Mouse (Mus musculus) spleen, adult 18-20 months (tissue): ENCODE measurements around the gene Zfp12.

ENCODE experiments used
- DNase-seq, 2 experiments: peaks; one replicate each; pipeline ENCODE4 v3.0.0; 2022; ENCODE audit warnings: mixed read lengths in 2 of 2

The Zfp12 gene

DNA sequence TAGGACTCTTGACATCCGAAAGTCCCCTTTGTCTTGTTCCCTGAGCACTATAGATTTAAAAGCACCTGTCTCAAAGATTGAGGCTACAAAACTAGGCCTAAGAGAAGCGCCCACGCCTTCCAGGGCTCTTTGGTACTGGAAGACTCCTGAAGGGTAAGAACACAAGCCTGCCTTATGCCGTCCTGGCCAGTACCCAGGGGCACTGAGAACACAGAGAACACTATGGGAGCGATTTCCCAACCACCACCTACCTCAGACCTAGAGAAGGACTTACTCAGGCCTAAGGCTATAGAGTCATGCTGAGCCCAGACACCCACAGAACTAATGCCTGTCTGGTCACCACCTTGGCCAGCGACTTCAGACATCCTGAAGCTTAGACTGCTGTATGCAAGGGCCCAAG is 31.8 kb downstream of the Zfp12 start:
- DNase-seq = no peak

GRCm38 (mm10) chr5:143268985-143269362 is 34.0 kb downstream of the Zfp12 start:
- no peak for DNase-seq

DNA sequence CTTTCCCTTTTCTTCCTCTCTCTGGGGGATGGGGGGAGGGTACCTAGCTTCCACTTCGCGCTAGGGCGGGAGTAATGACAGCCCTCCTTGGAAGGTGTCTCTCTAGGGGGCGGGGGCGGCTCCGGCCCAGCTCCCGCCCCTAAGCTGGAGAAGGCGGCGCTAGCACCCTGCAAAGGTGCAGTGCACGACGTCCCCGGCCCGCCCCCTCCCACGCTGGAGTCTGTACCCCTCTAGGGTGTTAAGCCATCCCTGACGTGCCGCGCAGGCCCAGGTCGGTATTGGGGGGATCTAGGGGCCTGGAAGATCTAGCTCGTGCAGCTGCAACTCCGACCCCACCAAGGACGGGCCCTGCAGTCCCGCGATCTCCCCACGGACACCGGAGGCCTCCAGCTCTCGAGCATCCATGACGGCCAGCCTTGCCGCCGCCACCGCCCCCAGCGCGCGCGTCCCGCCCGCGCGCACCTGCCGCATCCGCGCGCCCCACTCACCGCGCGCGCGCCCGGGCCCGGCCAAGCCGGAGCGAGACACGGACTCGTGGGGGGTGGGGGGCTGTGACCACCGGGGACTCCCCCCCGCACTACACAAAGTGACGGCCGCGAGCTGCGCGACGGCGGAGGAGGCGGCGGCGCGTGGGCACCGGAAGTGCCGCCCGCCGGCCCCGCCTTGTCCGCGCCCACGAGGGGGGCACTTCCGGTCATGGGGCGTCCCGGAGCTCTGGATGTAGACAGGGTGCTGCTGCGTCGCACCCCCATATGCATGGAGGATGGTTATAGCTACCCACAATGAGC is 34.6 kb downstream of the Zfp12 start, which contains the start of gene Zfp316:
Zfp316 (minus strand) TSS at position 660 of the 788 bp plus-strand sequence.
- DNase-seq = peak; percentile 42 to 71

DNA sequence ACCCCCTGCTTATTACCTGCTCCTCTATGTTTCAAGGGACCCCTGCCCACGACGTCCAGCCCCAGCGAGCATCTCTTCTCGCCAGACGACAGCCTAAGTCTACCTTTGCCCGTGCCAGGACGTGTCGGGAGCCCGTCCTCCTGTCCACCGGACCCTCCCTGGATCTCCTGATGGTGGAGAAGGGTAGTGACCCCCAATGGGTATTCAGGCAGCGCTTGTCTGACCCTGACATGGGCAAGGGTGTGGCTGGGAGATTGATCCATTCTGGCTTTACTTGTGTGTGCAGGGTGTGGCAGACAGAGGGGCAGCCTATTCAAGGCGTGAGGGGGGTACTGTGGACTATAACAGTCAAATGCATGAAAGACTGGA is 35.2 kb downstream of the Zfp12 start:
- DNase-seq = no peak

GRCm38 (mm10) chr5:143271642-143272041 is 36.7 kb downstream of the Zfp12 start:
- DNase-seq = no peak

DNA sequence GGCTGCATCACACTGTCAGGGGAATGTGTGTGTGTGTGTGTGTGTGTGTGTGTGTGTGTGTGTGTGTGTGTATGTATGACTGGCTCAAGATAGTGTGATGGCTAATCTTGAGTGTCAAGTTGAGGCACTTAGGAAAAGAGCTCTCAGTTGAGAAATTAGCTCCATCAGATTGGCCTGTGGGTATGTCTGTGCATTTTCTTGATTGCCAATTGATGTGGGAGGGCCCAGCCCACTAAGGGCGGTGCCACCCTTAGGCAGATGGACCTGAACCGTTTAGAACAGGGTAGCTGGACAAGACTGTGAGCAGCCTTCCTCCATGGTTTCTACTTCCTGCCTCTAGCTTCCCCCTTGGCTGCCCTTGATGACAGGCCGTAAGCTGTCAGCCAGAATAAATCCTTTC is 37.1 kb downstream of the Zfp12 start:
- DNase-seq = no peak

GRCm38 (mm10) chr5:143272540-143273330 is 37.8 kb downstream of the Zfp12 start:
- no peak for DNase-seq

GRCm38 (mm10) chr5:143275761-143276160 is 40.8 kb downstream of the Zfp12 start:
- no peak for DNase-seq

DNA sequence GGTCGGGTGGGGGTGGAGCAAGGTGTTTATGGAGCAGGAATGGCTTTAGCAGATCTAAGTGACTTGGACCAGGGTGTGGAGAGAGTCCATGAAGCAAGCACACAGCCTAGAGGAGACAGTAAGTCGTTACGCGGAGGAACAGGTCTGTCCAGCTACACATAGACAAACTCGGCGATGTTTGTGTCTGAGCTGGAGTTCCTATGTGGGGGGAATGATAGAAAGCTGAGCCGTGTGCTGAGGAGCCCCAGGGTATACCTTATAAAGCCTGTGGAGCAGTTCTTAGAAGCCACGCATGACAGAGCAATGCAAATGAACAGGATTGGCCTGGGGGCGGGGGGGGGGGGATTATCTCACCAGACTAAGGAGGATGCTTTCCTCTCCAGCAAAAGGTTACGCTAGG is 44.3 kb downstream of the Zfp12 start:
- no peak for DNase-seq

DNA sequence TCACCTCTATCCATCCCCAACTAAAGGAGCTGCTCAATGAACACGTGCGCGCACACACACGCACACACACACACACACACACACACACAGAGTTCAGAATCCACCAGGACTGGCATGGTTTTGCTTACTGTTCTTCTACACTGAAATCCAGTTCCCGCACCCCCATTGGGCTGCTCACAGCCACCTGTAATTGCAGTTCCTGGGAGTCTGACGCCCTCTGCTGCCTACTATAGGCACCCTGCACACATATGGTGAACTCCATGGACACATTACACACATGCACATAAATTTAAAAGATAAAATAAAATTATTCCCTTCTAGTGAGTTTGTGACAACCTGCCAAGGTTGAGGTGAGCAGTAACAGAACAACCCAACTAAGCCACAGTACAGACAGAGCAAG is 49.8 kb downstream of the Zfp12 start:
- DNase-seq = no peak

- DNase-seq = no peak
Measured at GRCm38 (mm10) chr5:143287774-143288328, 52.9 kb downstream of the Zfp12 start.

GRCm38 (mm10) chr5:143288378-143288911 is 53.5 kb downstream of the Zfp12 start:
- no peak for DNase-seq

- DNase-seq = no peak
Measured at GRCm38 (mm10) chr5:143289299-143289698, 54.3 kb downstream of the Zfp12 start.

GRCm38 (mm10) chr5:143292879-143293278 is 57.9 kb downstream of the Zfp12 start:
- DNase-seq = no peak

DNA sequence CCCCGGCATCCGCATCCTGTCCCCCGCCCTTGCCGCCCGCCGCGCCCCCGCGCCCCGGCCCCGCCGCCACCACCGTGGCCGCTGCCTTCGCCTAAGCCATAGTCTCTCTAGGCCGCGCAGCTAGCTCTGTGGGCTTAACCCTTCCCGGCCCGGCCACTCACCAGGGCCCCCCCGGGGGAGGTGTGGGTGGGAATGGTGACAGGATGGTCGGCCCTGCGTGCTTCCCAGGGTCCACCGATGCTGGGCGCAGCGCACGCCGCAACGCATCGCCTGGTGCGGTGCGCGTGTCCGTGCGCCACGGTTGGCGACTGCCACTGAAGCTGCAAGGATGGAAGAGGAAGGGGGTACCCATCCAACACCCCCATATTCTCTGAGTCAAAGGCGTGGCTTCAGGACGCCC is 58.4 kb downstream of the Zfp12 start, which contains the start of gene Zfp853:
Zfp853 (minus strand) TSS at position 220 of the 400 bp plus-strand sequence.
- no peak for DNase-seq

- DNase-seq = no peak
Measured at GRCm38 (mm10) chr5:143294862-143295261, 59.9 kb downstream of the Zfp12 start.

- no peak for DNase-seq
Measured at GRCm38 (mm10) chr5:143295330-143295729, 60.4 kb downstream of the Zfp12 start.

DNA sequence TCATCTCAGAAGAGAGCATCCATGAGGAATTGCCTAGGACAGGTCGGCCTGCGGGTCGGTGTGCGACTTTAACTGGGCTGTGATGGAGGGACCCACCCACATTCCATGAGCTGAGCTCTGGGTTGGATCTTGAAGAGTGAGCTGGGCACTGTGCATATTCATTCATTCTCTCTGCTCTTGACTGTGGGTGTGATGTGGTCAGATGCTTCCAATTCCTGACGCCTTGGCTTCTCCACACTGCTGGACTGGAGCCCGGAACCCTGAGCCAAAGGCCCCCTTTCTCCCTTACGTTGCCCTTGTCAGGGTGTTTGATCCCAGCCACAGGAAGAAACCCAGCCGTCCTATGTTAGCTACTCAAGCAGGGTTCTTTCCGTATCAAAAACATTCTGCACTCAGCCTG is 63.0 kb downstream of the Zfp12 start:
- DNase-seq = no peak

DNA sequence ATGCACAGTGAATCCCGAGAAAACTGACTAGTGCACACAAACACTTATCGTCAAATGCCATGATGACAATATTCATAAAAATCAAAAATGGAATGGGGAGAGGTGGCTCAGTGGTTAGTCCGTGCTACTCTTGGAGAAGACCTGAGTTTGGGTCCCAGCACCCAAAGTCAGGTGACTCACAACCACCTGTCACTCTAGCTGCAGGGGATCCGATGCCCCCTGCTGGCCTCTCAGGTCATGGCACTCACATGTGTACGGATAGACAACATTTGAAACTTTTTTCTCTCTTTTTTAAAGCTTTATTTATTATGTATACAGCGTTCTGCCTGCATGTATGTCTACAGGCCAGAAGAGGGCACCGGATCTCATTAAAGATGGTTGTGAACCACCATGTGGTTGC is 63.4 kb downstream of the Zfp12 start:
- no peak for DNase-seq
